Mouse (Mus musculus) heart, adult 2 months (tissue): ENCODE data around the gene Cldn3.

Experiments
- CTCF ChIP-seq: fragments of 200-600 bp; IDR thresholded peaks from 2 replicates; pipeline ENCODE4 v1.8.1; 2022; ENCODE audit warnings: antibody characterized with exemption, mild to moderate bottlenecking, moderate library complexity
- POLR2A ChIP-seq: fragments of 200-500 bp; IDR thresholded peaks from 2 replicates; pipeline ENCODE4 v1.6.1; 2011; ENCODE audit warnings: mild to moderate bottlenecking, low read depth, low read length, control low read depth; ENCODE audit not compliant: insufficient read depth

DNA sequence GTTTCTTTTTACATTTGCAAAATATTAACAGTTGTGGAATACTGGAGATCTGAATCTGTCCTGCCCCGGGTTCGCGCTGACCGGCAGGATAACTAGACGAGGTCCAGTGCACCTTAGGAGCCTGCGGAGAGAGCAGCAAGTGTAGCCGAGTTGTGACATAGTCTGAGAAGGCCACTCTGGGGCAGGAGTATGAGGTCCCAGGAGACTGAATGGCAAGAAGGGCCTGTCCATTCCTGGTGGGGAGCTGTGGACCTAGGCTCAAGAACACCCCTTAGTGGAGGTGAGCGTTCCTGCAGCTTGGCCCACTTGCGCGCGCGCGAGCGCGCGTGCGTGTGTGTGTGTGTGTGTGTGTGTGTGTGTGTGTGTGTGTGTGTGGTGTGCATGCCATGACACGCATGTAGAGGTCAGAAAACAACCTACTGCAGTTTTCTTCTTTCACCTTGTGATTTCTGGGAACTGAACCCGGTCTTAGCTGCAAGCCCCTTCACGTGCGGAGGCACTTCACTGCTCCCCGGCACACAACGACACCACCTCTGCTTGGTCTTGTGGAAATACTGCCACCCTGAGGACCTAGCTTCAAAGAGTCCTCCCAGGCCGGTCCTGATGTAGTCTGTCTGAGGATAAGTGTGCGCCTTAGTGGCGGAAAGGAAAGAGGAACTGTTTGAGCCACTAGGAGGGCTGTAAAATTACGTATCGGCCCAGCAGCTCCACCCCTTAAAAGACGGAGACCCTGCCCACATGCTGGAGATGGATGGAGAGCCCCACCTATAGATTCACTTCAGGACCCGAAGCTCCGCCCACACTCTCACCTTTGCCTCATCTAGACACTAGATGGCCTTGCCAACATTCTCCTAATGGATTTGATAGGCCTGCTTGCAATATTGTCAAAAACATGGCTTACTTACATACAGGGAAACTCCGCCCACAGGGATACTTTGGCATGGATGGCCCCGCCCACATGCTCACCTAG lies 19.9 kb upstream of the Cldn3 start:
- TF ChIP-seq CTCF (peak; percentile 33; the same call in 1 of the 2 replicates), POLR2A (no peak)
